Mouse (Mus musculus) heart, postnatal 0 days (tissue): ENCODE results near the gene 5730522E02Rik. TPM values are rescaled to one million over a fixed set of nuclear protein-coding genes. Genes with fewer than 3 reads are reported as not detected.

Source experiments
- ATAC-seq: fragments of 200-750 bp; cut with Nextera tagmentation; 2 replicates; pipeline ENCODE4 v1.8.0; 2017; ENCODE audit warnings: low read depth, moderate number of reproducible peaks, moderate library complexity; ENCODE audit not compliant: insufficient read depth
- DNase-seq: peaks from one replicate; pipeline ENCODE4 v3.0.0-alpha.2; 2016; ENCODE audit warnings: low spot score
- H3K27ac ChIP-seq: fragments of 300-500 bp; sonication (generic); 2 replicates; pipeline ENCODE4 v1.5.1; 2014; ENCODE audit warnings: low read depth, mild to moderate bottlenecking
- H3K27me3 ChIP-seq: fragments of 300-500 bp; sonication (generic); 2 replicates; pipeline ENCODE4 v1.6.1; 2014; ENCODE audit warnings: low read length, mixed read lengths; ENCODE audit not compliant: control insufficient read depth, insufficient read depth
- H3K36me3 ChIP-seq: fragments of 300-500 bp; sonication (generic); replicated peaks from 2 replicates; pipeline ENCODE4 v1.6.1; 2014; ENCODE audit warnings: low read length, mixed read lengths; ENCODE audit not compliant: control insufficient read depth, insufficient read depth
- H3K4me1 ChIP-seq: fragments of 300-500 bp; sonication (generic); 2 replicates; pipeline ENCODE4 v1.6.1; 2014; ENCODE audit warnings: antibody characterized with exemption; ENCODE audit not compliant: control insufficient read depth, insufficient read depth
- H3K4me2 ChIP-seq: fragments of 300-500 bp; sonication (generic); 2 replicates; pipeline ENCODE4 v1.6.1; 2014; ENCODE audit warnings: low read depth, mild to moderate bottlenecking, low read length, moderate library complexity
- H3K4me3 ChIP-seq: fragments of 300-500 bp; sonication (generic); 2 replicates; pipeline ENCODE4 v1.5.1; 2014; ENCODE audit warnings: low read depth, low read length
- H3K9ac ChIP-seq: fragments of 300-500 bp; sonication (generic); replicated peaks from 2 replicates; pipeline ENCODE4 v1.6.1; 2014; ENCODE audit warnings: low read depth, low read length, mixed read lengths
- H3K9me3 ChIP-seq: fragments of 300-500 bp; sonication (generic); replicated peaks from 2 replicates; pipeline ENCODE4 v1.6.1; 2016; ENCODE audit warnings: low read length; ENCODE audit not compliant: control insufficient read depth
- CTCF ChIP-seq: IDR thresholded peaks from 2 replicates; pipeline ENCODE4 v1.5.1; 2016; ENCODE audit warnings: antibody characterized with exemption, control low read depth, low read depth
- EP300 ChIP-seq: IDR thresholded peaks from 2 replicates; pipeline ENCODE4 v1.6.1; 2016; ENCODE audit warnings: antibody characterized with exemption, low read depth
- WGBS: fragments of 180-500 bp; shearing (Covaris S2); extraction: QIAGEN DNeasy Blood & Tissue Kit; methylation state at CpG from one replicate; pipeline ENCODE4 v1.1.7; 2014; 5-methylcytosine and 5-hydroxymethylcytosine counted together
- polyA plus RNA-seq: library from polyadenylated mRNA; unstranded; fragments of >200 nt; fragmentation: Nextera tagmentation; extraction: Ambion mirVana; gene quantifications from 2 replicates; pipeline ENCODE4 v1.2.1, GENCODE M21; 2015
- total RNA-seq: library from RNA; depleted of rRNA; stranded (reverse); fragments of >200 nt; gene quantifications from 2 replicates; pipeline ENCODE4 v1.2.3, GENCODE M21; 2014; ENCODE audit warnings: low replicate concordance

5730522E02Rik gene
- total and polyA plus RNA-seq, 2 experiments from 2014 or later: 0.52 TPM; not detected in 1

- Histone ChIP-seq H3K4me3 (no peak overlapping the region), H3K4me1 (no peaks in the 10 kb centered on the region), H3K27me3 (no peaks in the 10 kb centered on the region), H3K4me2 (no peak overlapping the region), H3K27ac (no peak overlapping the region), H3K9ac (no peak overlapping the region), H3K9me3 (no peaks in the 10 kb centered on the region), H3K36me3 (no peaks in the 10 kb centered on the region)
- ATAC-seq: no peak
- WGBS: 36% methylated on average over 2 of the region's 2 CpGs
- DNase-seq: no peak
- TF ChIP-seq CTCF: no peak
- TF ChIP-seq EP300: no peak
Measured at GRCm38 (mm10) chr11:25710559-25710958, 500.0 kb downstream of the 5730522E02Rik start.

GRCm38 (mm10) chr11:25709892-25710291 is 500.7 kb downstream of the 5730522E02Rik start:
- H3K27me3 ChIP-seq: no peaks in the 10 kb centered on the region
- DNase-seq (no peak), ATAC-seq (no peak)
- H3K4me1 ChIP-seq: no peaks in the 10 kb centered on the region
- H3K36me3 ChIP-seq: no peaks in the 10 kb centered on the region
- no peak overlapping the region for H3K4me3 ChIP-seq
- no peak overlapping the region for H3K9ac ChIP-seq
- no peaks in the 10 kb centered on the region for H3K9me3 ChIP-seq
- TF ChIP-seq CTCF (no peak), EP300 (no peak)
- no peak overlapping the region for H3K27ac ChIP-seq
- H3K4me2 ChIP-seq: no peak overlapping the region
- 71% methylated on average over 4 of the region's 4 CpGs for WGBS

- no peak for DNase-seq
- WGBS: 70% methylated on average over 11 of the region's 11 CpGs
Measured at GRCm38 (mm10) chr11:25704332-25705168, 506.0 kb downstream of the 5730522E02Rik start.

GRCm38 (mm10) chr11:25702791-25703190 is 507.8 kb downstream of the 5730522E02Rik start:
- Histone ChIP-seq H3K4me3 (no peak overlapping the region), H3K9ac (no peak overlapping the region), H3K4me1 (no peaks in the 10 kb centered on the region), H3K36me3 (no peaks in the 10 kb centered on the region), H3K9me3 (no peaks in the 10 kb centered on the region), H3K27ac (no peak overlapping the region), H3K4me2 (no peak overlapping the region), H3K27me3 (no peaks in the 10 kb centered on the region)
- DNase-seq: no peak
- TF ChIP-seq CTCF: no peak
- TF ChIP-seq EP300: no peak
- ATAC-seq: no peak
- WGBS: 87% methylated on average over 3 of the region's 3 CpGs

More at GRCm38 (mm10) chr11:25704332-25705168, 506.0 kb downstream of the 5730522E02Rik start:
- Histone ChIP-seq H3K27ac (no peak overlapping the region), H3K9me3 (no peaks in the 10 kb centered on the region), H3K4me1 (no peaks in the 10 kb centered on the region), H3K9ac (no peak overlapping the region), H3K36me3 (no peaks in the 10 kb centered on the region), H3K4me3 (no peak overlapping the region), H3K27me3 (no peaks in the 10 kb centered on the region), H3K4me2 (no peak overlapping the region)
- TF ChIP-seq EP300 (no peak), CTCF (no peak)
- ATAC-seq: no peak

- Histone ChIP-seq H3K9me3 (no peaks in the 10 kb centered on the region), H3K4me2 (no peak overlapping the region), H3K4me3 (no peak overlapping the region), H3K36me3 (no peaks in the 10 kb centered on the region), H3K27me3 (no peaks in the 10 kb centered on the region), H3K4me1 (no peaks in the 10 kb centered on the region), H3K9ac (no peak overlapping the region), H3K27ac (no peak overlapping the region)
- DNase-seq: no peak
- TF ChIP-seq EP300 (no peak), CTCF (no peak)
- 65% methylated on average over 6 of the region's 6 CpGs for WGBS
- ATAC-seq: no peak
Measured at GRCm38 (mm10) chr11:25697508-25698193, 512.9 kb downstream of the 5730522E02Rik start.
